Mouse (Mus musculus) stomach, postnatal 0 days (tissue): Measurements from ENCODE around the gene Trim5. TPM values are rescaled to one million over a fixed set of nuclear protein-coding genes. Genes with fewer than 3 reads are reported as not detected.
A peak's percentile ranks its signal among the peaks of the same experiment; 100 is the strongest.
"Not testable (repeated sequence)": the region's sequence is repeated elsewhere in the genome, so short reads cannot be mapped to it uniquely, and the experiment has no call there.

ENCODE experiments used
- ATAC-seq: fragments of 200-750 bp; cut with Nextera tagmentation; 2 replicates; pipeline ENCODE4 v1.8.0; 2017; ENCODE audit not compliant: low FRiP score, low TSS enrichment
- DNase-seq: peaks from one replicate; pipeline ENCODE4 v3.0.0-alpha.2; 2016; ENCODE audit warnings: low spot score
- H3K27ac ChIP-seq: fragments of 300-500 bp; sonication (generic); replicated peaks from 2 replicates; pipeline ENCODE4 v1.5.1; 2014; ENCODE audit warnings: mild to moderate bottlenecking, control low read depth
- H3K27me3 ChIP-seq: fragments of 300-500 bp; sonication (generic); 2 replicates; pipeline ENCODE4 v1.6.1; 2014; ENCODE audit warnings: low read length; ENCODE audit not compliant: control insufficient read depth, insufficient read depth
- H3K36me3 ChIP-seq: fragments of 300-500 bp; sonication (generic); 2 replicates; pipeline ENCODE4 v1.6.1; 2014; ENCODE audit warnings: low read length, mixed read lengths; ENCODE audit not compliant: control insufficient read depth, insufficient read depth
- H3K4me1 ChIP-seq: fragments of 300-500 bp; sonication (generic); replicated peaks from 2 replicates; pipeline ENCODE4 v1.6.1; 2014; ENCODE audit warnings: antibody characterized with exemption; ENCODE audit not compliant: control insufficient read depth, insufficient read depth
- H3K4me2 ChIP-seq: fragments of 300-500 bp; sonication (generic); replicated peaks from 2 replicates; pipeline ENCODE4 v1.6.1; 2014; ENCODE audit warnings: low read depth, mild to moderate bottlenecking, control low read depth, moderate library complexity
- H3K4me3 ChIP-seq: fragments of 300-500 bp; sonication (generic); 2 replicates; pipeline ENCODE4 v1.5.1; 2014; ENCODE audit warnings: low read depth, low read length, control low read depth
- H3K9ac ChIP-seq: fragments of 300-500 bp; sonication (generic); 2 replicates; pipeline ENCODE4 v1.6.1; 2014; ENCODE audit warnings: mild to moderate bottlenecking, low read length, control low read depth, mixed read lengths
- H3K9me3 ChIP-seq: fragments of 300-500 bp; sonication (generic); 2 replicates; pipeline ENCODE4 v1.6.1; 2016; ENCODE audit warnings: low read length; ENCODE audit not compliant: control insufficient read depth
- CTCF ChIP-seq: IDR thresholded peaks from 2 replicates; pipeline ENCODE4 v1.5.1; 2016; ENCODE audit warnings: antibody characterized with exemption, low read depth, mild to moderate bottlenecking, moderate library complexity
- EP300 ChIP-seq: optimal IDR thresholded peaks from 2 replicates; pipeline ENCODE3; 2016; ENCODE audit warnings: antibody characterized with exemption
- WGBS: fragments of 180-500 bp; shearing (Covaris S2); extraction: QIAGEN DNeasy Blood & Tissue Kit; methylation state at CpG from one replicate; pipeline ENCODE4 v1.1.7; 2014; 5-methylcytosine and 5-hydroxymethylcytosine counted together
- polyA plus RNA-seq: library from polyadenylated mRNA; unstranded; fragments of >200 nt; fragmentation: Nextera tagmentation; extraction: Ambion mirVana; gene quantifications from 2 replicates; pipeline ENCODE4 v1.2.1, GENCODE M21; 2015

Gene Trim5
- polyA plus RNA-seq, 1 experiment from 2014 or later: 0.35 TPM

DNA sequence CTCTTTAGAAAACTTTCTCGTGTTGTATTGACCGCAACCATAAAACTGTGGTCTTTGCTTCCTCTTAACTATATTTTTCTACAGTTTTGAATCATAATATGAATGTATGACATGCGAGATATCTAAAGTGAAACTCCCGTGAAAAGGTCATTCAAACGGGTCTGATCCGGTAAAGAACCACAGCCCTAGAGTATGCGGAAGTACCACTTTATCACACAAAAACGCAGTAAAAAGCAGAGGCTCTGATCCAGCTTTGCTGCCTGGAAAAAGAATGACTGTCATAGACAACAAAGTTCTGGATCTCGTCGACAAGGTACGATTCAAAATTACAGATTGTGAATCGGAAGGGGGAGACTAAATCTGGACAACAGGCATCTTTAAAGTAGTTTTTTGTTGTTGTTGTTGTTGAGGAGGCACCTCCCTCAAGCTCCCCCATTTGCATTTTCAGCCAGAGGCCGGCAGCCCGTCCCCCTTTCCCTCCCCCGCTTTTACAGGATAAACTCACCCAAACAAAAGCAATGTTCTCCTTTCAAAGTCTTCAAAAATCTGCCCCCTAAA, 27.0 kb upstream of the Trim5 start:
- Histone ChIP-seq H3K27me3 (no peaks in the 10 kb centered on the region), H3K27ac (peak overlapping the region; percentile 61; the same call in 1 of the 2 replicates), H3K4me1 (no peaks in the 10 kb centered on the region), H3K9me3 (no peaks in the 10 kb centered on the region), H3K4me2 (peak overlapping the region; percentile 51), H3K36me3 (no peaks in the 10 kb centered on the region), H3K4me3 (peak overlapping the region; percentile 47), H3K9ac (peak overlapping the region; percentile 56)
- WGBS: 9% methylated on average over 15 of the region's 15 CpGs
- DNase-seq (peak; percentile 20), ATAC-seq (peak; percentile 75)
- TF ChIP-seq EP300: no peak
- no peak for TF ChIP-seq CTCF

DNA sequence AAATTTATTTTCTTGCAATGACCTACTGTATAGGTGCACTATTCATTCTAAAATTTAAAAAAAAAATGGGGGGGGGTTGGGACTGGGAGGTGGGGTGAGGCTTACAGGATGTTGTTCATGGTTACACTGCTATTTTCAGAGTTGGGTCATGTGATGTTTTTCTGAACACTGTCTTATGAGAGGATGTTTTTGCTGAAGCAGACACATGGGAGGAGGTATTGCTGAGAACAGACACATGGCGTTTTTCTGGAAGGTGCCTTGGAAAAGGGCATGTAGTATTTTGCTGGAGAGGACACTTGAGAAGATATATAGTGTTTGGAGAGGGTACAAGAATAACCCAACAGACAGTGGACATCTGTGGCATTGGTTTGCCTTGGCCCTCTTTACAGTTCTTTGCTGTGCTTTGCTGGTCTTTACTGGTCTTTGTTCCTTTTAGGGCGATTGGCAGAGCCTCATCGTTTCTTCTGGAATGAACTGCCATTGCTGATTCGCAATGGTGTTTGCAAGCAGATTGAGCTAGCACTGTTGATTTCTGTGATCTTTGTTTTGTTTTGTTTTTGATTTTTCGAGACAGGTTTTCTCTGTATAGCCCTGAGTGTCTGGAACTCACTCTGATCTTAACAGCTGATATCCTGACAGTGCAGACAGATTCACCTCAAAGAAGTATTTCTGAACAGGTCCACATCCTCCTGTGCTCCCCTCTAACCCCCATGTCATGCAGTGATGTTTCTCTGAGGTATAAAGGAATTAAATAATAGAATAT, 3.9 kb upstream of the Trim5 start:
- Histone ChIP-seq H3K4me1 (no peaks in the 10 kb centered on the region), H3K27me3 (no peaks in the 10 kb centered on the region), H3K9me3 (no peaks in the 10 kb centered on the region), H3K4me2 (no peak overlapping the region), H3K27ac (no peak overlapping the region), H3K36me3 (no peaks in the 10 kb centered on the region), H3K9ac (no peak overlapping the region), H3K4me3 (no peak overlapping the region)
- 82% methylated on average over 5 of the region's 5 CpGs for WGBS
- ATAC-seq: no peak
- DNase-seq: no peak
- no peak for TF ChIP-seq EP300
- TF ChIP-seq CTCF: no peak

DNA sequence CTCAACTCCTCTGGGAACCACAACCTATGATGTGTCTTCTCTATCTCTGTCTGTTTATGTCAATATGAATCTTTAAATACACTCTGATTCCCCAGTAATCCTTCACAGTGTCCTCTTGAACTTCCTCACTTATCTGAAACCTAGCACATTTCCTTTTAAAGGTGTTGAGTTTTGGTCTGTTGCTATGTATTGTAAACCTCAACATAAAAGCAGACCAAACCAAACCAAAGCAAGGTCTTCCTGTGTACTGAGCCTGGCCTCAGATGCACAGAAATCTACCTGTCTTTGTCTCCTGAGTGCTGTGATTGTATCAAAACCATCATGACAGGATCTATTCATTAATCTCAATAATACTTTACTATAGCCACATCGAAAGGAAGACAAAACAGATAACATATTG, 2.7 kb upstream of the Trim5 start:
- TF ChIP-seq EP300: no peak
- TF ChIP-seq CTCF: no peak
- DNase-seq (no peak), ATAC-seq (no peak)
- Histone ChIP-seq H3K4me1 (no peaks in the 10 kb centered on the region), H3K27me3 (no peaks in the 10 kb centered on the region), H3K9ac (no peak overlapping the region), H3K9me3 (no peaks in the 10 kb centered on the region), H3K27ac (no peak overlapping the region), H3K4me2 (no peak overlapping the region), H3K36me3 (no peaks in the 10 kb centered on the region), H3K4me3 (no peak overlapping the region)
- 78% methylated on average over 1 of the region's 1 CpGs for WGBS

DNA sequence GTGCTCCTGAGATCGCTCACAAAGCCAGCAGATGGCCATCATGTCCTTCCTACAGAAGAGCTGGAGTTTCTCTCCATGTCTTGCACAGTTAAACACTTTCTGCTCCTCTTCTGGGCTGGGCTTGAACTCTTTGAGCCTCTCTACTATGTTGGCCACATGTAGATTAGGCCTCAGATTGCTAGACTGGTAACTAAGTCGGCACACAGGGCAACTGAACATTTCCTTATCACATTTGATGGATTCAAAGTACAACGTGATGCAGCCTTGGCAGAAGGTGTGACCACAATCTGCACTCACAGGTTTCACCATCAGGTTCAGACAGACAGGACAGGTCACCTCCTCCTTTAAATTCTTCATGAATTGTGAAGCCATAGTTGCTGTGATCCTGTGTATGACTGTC, 8.5 kb downstream of the Trim5 start:
- not testable (repeated sequence) for H3K9ac ChIP-seq, H3K4me2 ChIP-seq, H3K9me3 ChIP-seq, H3K4me3 ChIP-seq, H3K27ac ChIP-seq, H3K36me3 ChIP-seq, DNase-seq, H3K4me1 ChIP-seq, ATAC-seq, H3K27me3 ChIP-seq
- 78% methylated on average over 3 of the region's 3 CpGs for WGBS

DNA sequence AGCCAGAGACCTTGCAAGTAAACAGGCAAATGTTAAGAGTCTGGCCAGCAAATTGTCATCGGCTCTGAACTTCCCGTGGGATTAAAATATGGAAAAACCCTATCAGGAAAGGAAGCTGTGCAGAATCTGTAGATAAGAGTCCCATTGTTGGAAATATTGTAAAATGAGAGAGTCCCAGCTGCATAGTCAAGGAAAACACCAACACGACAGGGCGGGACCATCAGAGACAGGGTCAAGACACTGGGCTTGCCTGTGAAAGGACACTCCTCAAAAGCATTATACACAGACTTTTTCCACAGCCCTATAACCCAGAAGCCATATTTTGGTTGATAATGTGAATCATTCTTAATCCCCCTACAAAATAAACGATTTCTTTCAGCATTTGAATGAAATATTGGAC, 22.6 kb downstream of the Trim5 start:
- not testable (repeated sequence) for H3K4me3 ChIP-seq, ATAC-seq, H3K4me2 ChIP-seq, DNase-seq, H3K27me3 ChIP-seq, H3K36me3 ChIP-seq, H3K9ac ChIP-seq, H3K9me3 ChIP-seq, H3K27ac ChIP-seq, H3K4me1 ChIP-seq
- WGBS: 80% methylated on average over 3 of the region's 5 CpGs

DNA sequence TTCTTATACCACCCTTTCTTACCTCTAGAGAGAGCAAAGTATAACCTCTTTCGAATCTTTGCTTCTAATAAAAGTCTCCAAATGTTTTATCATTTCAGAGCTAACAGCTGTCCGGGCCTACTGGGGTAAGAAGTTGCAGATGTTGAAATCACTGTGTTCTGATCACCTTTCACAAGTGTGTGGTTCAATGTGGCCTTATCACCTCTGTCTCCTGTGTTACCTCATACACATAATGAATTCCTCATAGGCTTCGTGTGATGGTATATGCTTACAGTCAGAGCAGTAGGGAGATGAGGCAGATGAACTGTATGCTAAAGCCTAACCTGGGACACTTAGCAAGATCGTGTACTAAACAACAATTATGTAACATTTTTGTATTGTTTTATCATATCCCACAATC, 27.5 kb downstream of the Trim5 start:
- ATAC-seq, H3K27me3 ChIP-seq, H3K4me3 ChIP-seq, H3K4me2 ChIP-seq, H3K36me3 ChIP-seq, DNase-seq, H3K9ac ChIP-seq, H3K9me3 ChIP-seq, H3K27ac ChIP-seq, H3K4me1 ChIP-seq: not testable (repeated sequence)
- WGBS: 88% methylated on average over 4 of the region's 4 CpGs
